Mouse (Mus musculus): ENCODE results near the gene Scnm1.

- TF ChIP-seq CTCF (IDR thresholded peaks at IDR 0.05; ENCODE audit: low read depth, low read length) (no peak), POLR2A (IDR thresholded peaks at IDR 0.05; ENCODE audit: insufficient read depth, low read length) (no peak)
These were observed 25.7 kb upstream of the Scnm1 start for GRCm38 (mm10) chr3:95159511-95159986.

Measured in ES-Bruce4 (cell line).